ENCODE assay signal across 30 mouse cellular contexts in genomic region chr1:91466186-91466585, GRCm38 (mm10). TPM values are rescaled to one million over a fixed set of nuclear protein-coding genes. Genes with fewer than 3 reads are reported as not detected.
DNase-seq lines count a peak whose midpoint lies in the region; ATAC-seq and TF ChIP-seq lines count a peak whose summit lies in the region.
"Had no signal": no experiment of that assay in that cellular context is flagged by ENCODE, and none has a peak within 500 bp of the region (broad histone marks: within the 10 kb centered on the region; RNA-seq: fewer than 3 reads in every experiment).

No protein-coding gene starts in this region.

- no peak overlapping the region; the same call in 1 of the 2 replicates for H3K27ac ChIP-seq in kidney, embryonic 14.5 days (ENCODE audit: low read depth, low read length)
- H3K27ac ChIP-seq in lung, embryonic 16.5 days (ENCODE audit: low read length): peak overlapping the region; percentile 68
- H3K27ac ChIP-seq in lung, postnatal 0 days (ENCODE audit: low read length): no peak overlapping the region
- H3K27ac ChIP-seq in liver, embryonic 16.5 days (ENCODE audit: low read length): peak overlapping the region; percentile 44; the same call in 1 of the 2 replicates
- H3K27ac ChIP-seq: embryonic facial prominence, embryonic 12.5 days; hindbrain, embryonic 12.5 days; limb, embryonic 13.5 days; macrophage; midbrain, embryonic 10.5 days; neural tube, embryonic 13.5 days; stomach, embryonic 15.5 days had no signal

- no peaks in the 10 kb centered on the region for H3K9me3 ChIP-seq in kidney, embryonic 14.5 days (ENCODE audit: control insufficient read depth, low read length)
- H3K9me3 ChIP-seq in lung, embryonic 16.5 days (ENCODE audit: control insufficient read depth, low read length): no peaks in the 10 kb centered on the region
- no peaks in the 10 kb centered on the region for H3K9me3 ChIP-seq in lung, postnatal 0 days (ENCODE audit: low read length)
- H3K9me3 ChIP-seq in liver, embryonic 16.5 days (replicated peaks; ENCODE audit: control insufficient read depth, low read length): no peaks in the 10 kb centered on the region
- H3K9me3 ChIP-seq: embryonic facial prominence, embryonic 12.5 days; G1E; hindbrain, embryonic 12.5 days; limb, embryonic 13.5 days; neural tube, embryonic 13.5 days; stomach, embryonic 15.5 days had no signal

- no peaks in the 10 kb centered on the region for H3K27me3 ChIP-seq in kidney, embryonic 14.5 days (ENCODE audit: control insufficient read depth, insufficient read depth, low read length)
- no peaks in the 10 kb centered on the region for H3K27me3 ChIP-seq in lung, embryonic 16.5 days (ENCODE audit: control insufficient read depth, insufficient read depth, low read depth, low read length)
- H3K27me3 ChIP-seq in lung, postnatal 0 days (replicated peaks; ENCODE audit: insufficient read depth, low read length): no peaks in the 10 kb centered on the region
- no peaks in the 10 kb centered on the region for H3K27me3 ChIP-seq in liver, embryonic 16.5 days (ENCODE audit: control insufficient read depth, insufficient read depth, low read depth, low read length)
- H3K27me3 ChIP-seq: CH12.LX; embryonic facial prominence, embryonic 12.5 days; hindbrain, embryonic 12.5 days; limb, embryonic 13.5 days; neural tube, embryonic 13.5 days; Patski; stomach, embryonic 15.5 days had no signal

- no peak for TF ChIP-seq CTCF in lung, postnatal 0 days (IDR thresholded peaks at IDR 0.05)

- ATAC-seq in kidney, embryonic 14.5 days (ENCODE audit: low FRiP score, low TSS enrichment): no peak
- ATAC-seq in lung, embryonic 16.5 days (ENCODE audit: low read depth): no peak
- ATAC-seq in lung, postnatal 0 days: no peak
- no peak for ATAC-seq in liver, embryonic 16.5 days (ENCODE audit: low read depth)
- ATAC-seq: forebrain, postnatal 0 days; midbrain, embryonic 16.5 days had no signal

- 80% methylated on average over 6 of the region's 6 CpGs for WGBS in kidney, embryonic 14.5 days
- 77% methylated on average over 6 of the region's 6 CpGs for WGBS in lung, embryonic 16.5 days
- WGBS in lung, postnatal 0 days: 80% methylated on average over 6 of the region's 6 CpGs
- 67% methylated on average over 6 of the region's 6 CpGs for WGBS in liver, embryonic 16.5 days (ENCODE audit: insufficient replicate concordance)

- no peak overlapping the region for H3K4me3 ChIP-seq in kidney, embryonic 14.5 days (ENCODE audit: low read length)
- H3K4me3 ChIP-seq in lung, embryonic 16.5 days (ENCODE audit: low read length): no peak overlapping the region
- H3K4me3 ChIP-seq in lung, postnatal 0 days (ENCODE audit: low read depth, low read length): no peak overlapping the region
- no peak overlapping the region for H3K4me3 ChIP-seq in liver, embryonic 16.5 days (ENCODE audit: low read depth, low read length)
- H3K4me3 ChIP-seq: embryonic facial prominence, embryonic 12.5 days; hindbrain, embryonic 12.5 days; limb, embryonic 13.5 days; midbrain, embryonic 10.5 days; myocyte; neural tube, embryonic 13.5 days; stomach, embryonic 15.5 days had no signal

- no peaks in the 10 kb centered on the region for H3K36me3 ChIP-seq in kidney, embryonic 14.5 days (ENCODE audit: control insufficient read depth, insufficient read depth, low read length)
- no peaks in the 10 kb centered on the region for H3K36me3 ChIP-seq in lung, embryonic 16.5 days (ENCODE audit: control insufficient read depth, insufficient read depth, low read length)
- H3K36me3 ChIP-seq in lung, postnatal 0 days (ENCODE audit: insufficient read depth, low read length): no peaks in the 10 kb centered on the region
- no peaks in the 10 kb centered on the region for H3K36me3 ChIP-seq in liver, embryonic 16.5 days (ENCODE audit: control insufficient read depth, insufficient read depth)
- H3K36me3 ChIP-seq: embryonic facial prominence, embryonic 12.5 days; G1E; hindbrain, embryonic 12.5 days; limb, embryonic 13.5 days; midbrain, embryonic 10.5 days; neural tube, embryonic 13.5 days; stomach, embryonic 15.5 days had no signal

- no peak overlapping the region for H3K4me2 ChIP-seq in kidney, embryonic 14.5 days (replicated peaks; ENCODE audit: low read depth, low read length)
- H3K4me2 ChIP-seq in lung, embryonic 16.5 days (ENCODE audit: low read depth, low read length): no peak overlapping the region
- no peak overlapping the region for H3K4me2 ChIP-seq in lung, postnatal 0 days (replicated peaks; ENCODE audit: low read depth, low read length)
- no peak overlapping the region for H3K4me2 ChIP-seq in liver, embryonic 16.5 days (ENCODE audit: low read depth, low read length)
- H3K4me2 ChIP-seq: embryonic facial prominence, embryonic 12.5 days; hindbrain, embryonic 12.5 days; limb, embryonic 13.5 days; neural tube, embryonic 13.5 days; stomach, embryonic 15.5 days had no signal

- no peaks in the 10 kb centered on the region for H3K4me1 ChIP-seq in kidney, embryonic 14.5 days (ENCODE audit: control insufficient read depth, insufficient read depth, low read length)
- peaks cover 11% of the 10 kb centered on the region; the same call in 1 of the 2 replicates for H3K4me1 ChIP-seq in lung, embryonic 16.5 days (replicated peaks; ENCODE audit: control insufficient read depth, insufficient read depth, low read length)
- H3K4me1 ChIP-seq in lung, postnatal 0 days (ENCODE audit: insufficient read depth, low read depth, low read length): peaks cover 4% of the 10 kb centered on the region; the same call in 1 of the 2 replicates
- no peaks in the 10 kb centered on the region; the same call in 1 of the 2 replicates for H3K4me1 ChIP-seq in liver, embryonic 16.5 days (ENCODE audit: control insufficient read depth, low read depth, low read length)
- H3K4me1 ChIP-seq: hindbrain, embryonic 12.5 days had no signal

- peak; percentile 67 for DNase-seq in kidney, adult 18-20 months
- DNase-seq in lung, postnatal 0 days (ENCODE audit: low spot score): no peak
- no peak for DNase-seq in urinary bladder, postnatal 10 days (ENCODE audit: low spot score)
- DNase-seq in embryo, embryonic 10.5 days (ENCODE audit: low spot score): no peak
- DNase-seq: B cell, adult 2 months; cerebellum, adult 11-12 months; cerebellum, postnatal 10 days; forebrain, postnatal 0 days; gastrocnemius, postnatal 14 days; heart, adult 18-20 months; layer of hippocampus, adult 9-11 months; lung, adult 2 months; retina, postnatal 1 day; right cerebral cortex, postnatal 25 days; thymus, postnatal 36 days had no signal

- no peak overlapping the region for H3K9ac ChIP-seq in kidney, embryonic 14.5 days (ENCODE audit: low read depth, low read length)
- H3K9ac ChIP-seq in lung, embryonic 16.5 days (ENCODE audit: low read length): no peak overlapping the region
- H3K9ac ChIP-seq in lung, postnatal 0 days (replicated peaks; ENCODE audit: low read depth): no peak overlapping the region
- H3K9ac ChIP-seq in liver, embryonic 16.5 days (ENCODE audit: low read depth, low read length): no peak overlapping the region
- H3K9ac ChIP-seq: embryonic facial prominence, embryonic 12.5 days; forebrain, postnatal 0 days; hindbrain, embryonic 12.5 days; limb, embryonic 13.5 days; neural tube, embryonic 13.5 days; stomach, embryonic 15.5 days had no signal

- no peak for TF ChIP-seq EP300 in lung, postnatal 0 days (IDR thresholded peaks at IDR 0.05)

RNA-seq across cellular contexts. Expression of gene Per2, which starts 7.1 kb away (rescaled TPM):
- 2.5 and 3.6 TPM in 2 replicates for polyA plus RNA-seq in kidney, embryonic 14.5 days (2014; fragmentation: Nextera tagmentation; extraction: Ambion mirVana)
- polyA plus RNA-seq in lung, embryonic 16.5 days (2015; fragmentation: Nextera tagmentation; extraction: Ambion mirVana): 10.7 and 12.2 TPM in 2 replicates
- 6.3 and 7.3 TPM in 2 replicates for polyA plus RNA-seq in lung, postnatal 0 days (2015; fragmentation: Nextera tagmentation; extraction: Ambion mirVana)
- 3.6 and 4.1 TPM in 2 replicates for polyA plus RNA-seq in liver, embryonic 16.5 days (2015; fragmentation: Nextera tagmentation; extraction: Ambion mirVana)

RNA-seq across cellular contexts. Expression of gene Traf3ip1, which starts 28.3 kb away (rescaled TPM):
- 7.6 and 7.7 TPM in 2 replicates for polyA plus RNA-seq in kidney, embryonic 14.5 days (2014; fragmentation: Nextera tagmentation; extraction: Ambion mirVana)
- 12.8 and 13.0 TPM in 2 replicates for polyA plus RNA-seq in lung, embryonic 16.5 days (2015; fragmentation: Nextera tagmentation; extraction: Ambion mirVana)
- polyA plus RNA-seq in lung, postnatal 0 days (2015; fragmentation: Nextera tagmentation; extraction: Ambion mirVana): 11.0 and 11.2 TPM in 2 replicates
- polyA plus RNA-seq in liver, embryonic 16.5 days (2015; fragmentation: Nextera tagmentation; extraction: Ambion mirVana): 1.5 and 2.0 TPM in 2 replicates

RNA-seq across cellular contexts. Expression of gene Hes6, which starts 52.3 kb away (rescaled TPM):
- 61.1 and 65.8 TPM in 2 replicates for polyA plus RNA-seq in kidney, embryonic 14.5 days (2014; fragmentation: Nextera tagmentation; extraction: Ambion mirVana)
- polyA plus RNA-seq in lung, embryonic 16.5 days (2015; fragmentation: Nextera tagmentation; extraction: Ambion mirVana): 73.2 and 77.2 TPM in 2 replicates
- 63.7 and 75.1 TPM in 2 replicates for polyA plus RNA-seq in lung, postnatal 0 days (2015; fragmentation: Nextera tagmentation; extraction: Ambion mirVana)
- polyA plus RNA-seq in liver, embryonic 16.5 days (2015; fragmentation: Nextera tagmentation; extraction: Ambion mirVana): 18.6 and 19.7 TPM in 2 replicates

Comparison
In these comparisons a context has a peak if more than half of its experiments do, and no peak if none do; other contexts are left out.
1. H3K27ac ChIP-seq: peak in lung, embryonic 16.5 days (single experiment) and liver, embryonic 16.5 days (single experiment); none in kidney, embryonic 14.5 days (single experiment) and lung, postnatal 0 days (single experiment).